Mouse (Mus musculus): Measurements from ENCODE around the gene Des.
A peak's percentile ranks its signal among the peaks of the same experiment; 100 is the strongest.

DNA sequence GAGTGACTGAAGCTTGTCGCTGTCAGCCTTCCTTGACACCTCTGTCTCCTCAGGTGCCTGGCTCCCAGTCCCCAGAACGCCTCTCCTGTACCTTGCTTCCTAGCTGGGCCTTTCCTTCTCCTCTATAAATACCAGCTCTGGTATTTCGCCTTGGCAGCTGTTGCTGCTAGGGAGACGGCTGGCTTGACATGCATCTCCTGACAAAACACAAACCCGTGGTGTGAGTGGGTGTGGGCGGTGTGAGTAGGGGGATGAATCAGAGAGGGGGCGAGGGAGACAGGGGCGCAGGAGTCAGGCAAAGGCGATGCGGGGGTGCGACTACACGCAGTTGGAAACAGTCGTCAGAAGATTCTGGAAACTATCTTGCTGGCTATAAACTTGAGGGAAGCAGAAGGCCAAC lies 783 bp upstream of the Des start:
- TF ChIP-seq USF1 (IDR thresholded peaks at IDR 0.05; ENCODE audit: low read depth), result no peak
- TF ChIP-seq POLR2A (IDR thresholded peaks at IDR 0.05; ENCODE audit: insufficient read length, low read depth), result peak; percentile 29
